Mouse (Mus musculus) CH12.LX (cell line): ENCODE measurements around the gene Ube2v1. TPM values are rescaled to one million over a fixed set of nuclear protein-coding genes. Genes with fewer than 3 reads are reported as not detected.

Source experiments
- DNase-seq: peaks from one replicate; pipeline ENCODE4 v3.0.0-alpha.2; 2013; ENCODE audit errors: extremely low read depth
- H3K27ac ChIP-seq: 2 replicates; pipeline ENCODE4 v1.5.1; 2012; ENCODE audit warnings: low read depth, mild to moderate bottlenecking, control low read depth, moderate library complexity; ENCODE audit not compliant: insufficient read depth
- H3K27me3 ChIP-seq: replicated peaks from 2 replicates; pipeline ENCODE3; 2012; ENCODE audit warnings: inconsistent platforms
- H3K36me3 ChIP-seq, 2 experiments: replicated peaks in 1 of 2; 2 replicates each; pipeline versions ENCODE3 to v1.6.1; 2012; ENCODE audit warnings: inconsistent platforms in 1 of 2, low read length in 1 of 2, mild to moderate bottlenecking in 1 of 2, mixed read lengths in 1 of 2, moderate library complexity in 1 of 2; ENCODE audit not compliant: control insufficient read depth in 1 of 2, insufficient read depth in 1 of 2
- H3K4me1 ChIP-seq, 2 experiments: 2 replicates each; pipeline ENCODE4 v1.6.1; 2012; ENCODE audit warnings: inconsistent platforms in 1 of 2, moderate library complexity in 1 of 2; ENCODE audit not compliant: insufficient read depth in 2 of 2, control insufficient read depth in 1 of 2
- H3K4me2 ChIP-seq: 2 replicates; pipeline ENCODE4 v1.6.1; 2012; ENCODE audit warnings: low read depth, mild to moderate bottlenecking, control low read depth; ENCODE audit not compliant: poor library complexity, insufficient read depth, severe bottlenecking
- H3K4me3 ChIP-seq, 3 experiments: fragments of 150-350 bp in 1 of 3; sonication (generic) in 1 of 3; replicated peaks in 1 of 3; 2 replicates each; pipeline versions ENCODE3 to v1.5.1; 2011 to 2012; ENCODE audit warnings: low read depth in 2 of 3, low read length in 2 of 3, mild to moderate bottlenecking in 2 of 3, moderate library complexity in 2 of 3, control low read depth in 1 of 3, improper control_type of control experiment in 1 of 3, inconsistent platforms in 1 of 3, mixed read lengths in 1 of 3; ENCODE audit not compliant: poor library complexity in 1 of 3
- H3K79me2 ChIP-seq: replicated peaks from 2 replicates; pipeline ENCODE4 v1.6.1; 2012; ENCODE audit warnings: mild to moderate bottlenecking, moderate library complexity; ENCODE audit not compliant: control insufficient read depth, poor library complexity, insufficient read depth, severe bottlenecking; ENCODE audit errors: extremely low read depth
- H3K9ac ChIP-seq: 2 replicates; pipeline ENCODE4 v1.6.1; 2012; ENCODE audit warnings: low read depth, mild to moderate bottlenecking, control low read depth, moderate library complexity; ENCODE audit not compliant: insufficient read depth
- H3K9me3 ChIP-seq: replicated peaks from 2 replicates; pipeline ENCODE3; 2012; ENCODE audit warnings: low read length, inconsistent platforms, mixed read lengths
- BHLHE40 ChIP-seq: IDR thresholded peaks from 2 replicates; pipeline ENCODE4 v1.6.1; 2011; ENCODE audit warnings: mild to moderate bottlenecking, low read depth, low read length, improper control_type of control experiment
- CHD2 ChIP-seq: IDR thresholded peaks from 2 replicates; pipeline ENCODE4 v1.6.1; 2011; ENCODE audit warnings: low read length, improper control_type of control experiment
- E2F4 ChIP-seq: IDR thresholded peaks from 2 replicates; pipeline ENCODE4 v1.6.1; 2011; ENCODE audit warnings: low read depth, low read length, improper control_type of control experiment; ENCODE audit not compliant: insufficient replicate concordance
- MEF2A ChIP-seq: IDR thresholded peaks from 2 replicates; pipeline ENCODE4 v1.6.1; 2014; ENCODE audit warnings: low read depth, mild to moderate bottlenecking, inconsistent platforms, low read length, improper control_type of control experiment, borderline replicate concordance
- MYC ChIP-seq: IDR thresholded peaks from 2 replicates; pipeline ENCODE4 v1.6.1; 2011; ENCODE audit warnings: low read depth, mild to moderate bottlenecking, improper control_type of control experiment, low read length
- POLR2AphosphoS2 ChIP-seq: IDR thresholded peaks from 2 replicates; pipeline ENCODE4 v1.6.1; 2011; ENCODE audit warnings: low read depth, low read length, improper control_type of control experiment
- RAD21 ChIP-seq: IDR thresholded peaks from 2 replicates; pipeline ENCODE4 v1.6.1; 2011; ENCODE audit warnings: low read depth, mild to moderate bottlenecking, low read length, improper control_type of control experiment, moderate library complexity
- SMC3 ChIP-seq: IDR thresholded peaks from 2 replicates; pipeline ENCODE4 v1.6.1; 2011; ENCODE audit warnings: low read depth, low read length, improper control_type of control experiment
- TBP ChIP-seq: conservative IDR thresholded peaks from 2 replicates; pipeline ENCODE4 v1.6.1; 2011; ENCODE audit warnings: low read depth, low read length, improper control_type of control experiment
- USF2 ChIP-seq: conservative IDR thresholded peaks from 2 replicates; pipeline ENCODE4 v1.6.1; 2011; ENCODE audit warnings: low read depth, low read length, improper control_type of control experiment
- ZMIZ1 ChIP-seq: IDR thresholded peaks from 2 replicates; pipeline ENCODE4 v1.6.1; 2012; ENCODE audit warnings: low read depth, mild to moderate bottlenecking, inconsistent platforms, low read length, improper control_type of control experiment
- dilution Hi-C: fragments of 300-500 bp; cut with MboI; formaldehyde crosslinking; loops from 2 replicates; pipeline ENCODE4 v1.14.3; 2020; ENCODE audit warnings: low sequenced_read_pairs; ENCODE audit not compliant: extremely low pct_unique_long_range_greater_than_20kb, extremely low pct_ligation_motif_present
- in situ Hi-C: fragments of 300-500 bp; cut with MboI; formaldehyde crosslinking; loops from 3 replicates; pipeline ENCODE4 v1.14.3; 2019; ENCODE audit warnings: low sequenced_read_pairs, low pct_ligation_motif_present, low pct_unique_long_range_greater_than_20kb, mixed read lengths
- polyA plus RNA-seq: library from polyadenylated mRNA; unstranded; fragments of >175 nt; gene quantifications from 2 replicates; pipeline ENCODE4 v1.2.1, GENCODE M21; 2012; ENCODE audit warnings: low read depth; ENCODE audit not compliant: insufficient read length
- total RNA-seq, 2 experiments: library from RNA; depleted of rRNA; stranded (reverse); fragments of 300-350 nt in 1 of 2; fragments of >200 nt in 1 of 2; gene quantifications; 2 replicates each; pipeline ENCODE4 v1.2.3; 2012 to 2014

Ube2v1 gene
- total and polyA plus RNA-seq, 3 experiments, result 92.8 to 184 (median 126) TPM

DNA sequence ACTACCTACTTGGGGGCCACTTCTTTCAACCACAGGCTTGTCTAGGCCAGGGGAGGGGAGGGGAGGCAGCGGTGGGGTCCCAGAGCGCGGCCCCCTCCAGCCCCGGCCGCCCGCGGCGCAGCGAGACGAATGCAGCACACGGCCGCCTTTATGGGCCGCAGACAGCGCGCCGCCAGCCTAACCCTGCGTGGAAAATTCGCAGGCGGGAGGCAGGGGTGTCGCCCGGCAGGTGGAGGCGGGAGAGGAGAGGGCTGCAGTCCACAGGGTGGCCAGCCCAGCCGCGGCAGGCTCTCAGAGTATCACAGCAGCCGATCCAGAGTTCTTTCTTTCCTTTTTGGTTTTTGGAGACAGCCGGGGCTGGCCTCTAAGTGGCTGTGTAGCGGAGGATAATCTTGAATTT, 72.5 kb downstream of the Ube2v1 start:
- Histone ChIP-seq H3K4me1 (peaks cover 26 to 57% of the 10 kb centered on the region in 2 experiments), H3K27me3 (no peaks in the 10 kb centered on the region), H3K27ac (no peak overlapping the region), H3K9ac (no peak overlapping the region), H3K79me2 (no peaks in the 10 kb centered on the region), H3K4me3 (no peak overlapping the region), H3K9me3 (peaks cover 7% of the 10 kb centered on the region), H3K4me2 (no peak overlapping the region), H3K36me3 (peaks cover 0 to 31% of the 10 kb centered on the region in 2 experiments)
- TF ChIP-seq TBP (no peak), RAD21 (no peak), MYC (no peak), USF2 (no peak), E2F4 (no peak), ZMIZ1 (no peak), MEF2A (no peak), POLR2AphosphoS2 (no peak), SMC3 (no peak), BHLHE40 (no peak), CHD2 (no peak)
- DNase-seq, result no peak
- dilution Hi-C loops, result no loop called here
- in situ Hi-C loops, result no loop called here

Other genes with a start within 250 kb of the Ube2v1 start
- gene Slc9a8, start 210.4 kb downstream of the Ube2v1 start, total RNA-seq (2012; rRNA removed), result 21.2 and 26.0 TPM in 2 replicates
- 12.9 and 14.5 TPM in 2 replicates for gene Slc9a8, start 210.4 kb downstream of the Ube2v1 start, total RNA-seq (2014; rRNA removed)
- 20.6 and 25.0 TPM in 2 replicates for gene Slc9a8, start 210.4 kb downstream of the Ube2v1 start, polyA plus RNA-seq
- gene Rnf114, start 139.4 kb downstream of the Ube2v1 start, total RNA-seq (2012; rRNA removed), result 39.2 and 50.4 TPM in 2 replicates
- gene Rnf114, start 139.4 kb downstream of the Ube2v1 start, total RNA-seq (2014; rRNA removed), result 45.3 and 45.6 TPM in 2 replicates
- gene Rnf114, start 139.4 kb downstream of the Ube2v1 start, polyA plus RNA-seq, result 37.6 and 40.8 TPM in 2 replicates
- 8.6 and 10.5 TPM in 2 replicates for gene Spata2, start 139.2 kb downstream of the Ube2v1 start, total RNA-seq (2012; rRNA removed)
- gene Spata2, start 139.2 kb downstream of the Ube2v1 start, total RNA-seq (2014; rRNA removed), result 7.2 and 9.1 TPM in 2 replicates
- 22.8 and 23.0 TPM in 2 replicates for gene Spata2, start 139.2 kb downstream of the Ube2v1 start, polyA plus RNA-seq
- 2.9 and 3.1 TPM in 2 replicates for gene Snai1, start 93.9 kb downstream of the Ube2v1 start, total RNA-seq (2012; rRNA removed)
- gene Snai1, start 93.9 kb downstream of the Ube2v1 start, total RNA-seq (2014; rRNA removed), result 1.5 and 1.6 TPM in 2 replicates
- 9.0 and 12.6 TPM in 2 replicates for gene Snai1, start 93.9 kb downstream of the Ube2v1 start, polyA plus RNA-seq
- 10.3 and 15.0 TPM in 2 replicates for gene Gm20431, start 29.4 kb upstream of the Ube2v1 start, total RNA-seq (2012; rRNA removed)
- not detected in 2 replicates for gene Gm20431, start 29.4 kb upstream of the Ube2v1 start, total RNA-seq (2014; rRNA removed)
- gene Gm20431, start 29.4 kb upstream of the Ube2v1 start, polyA plus RNA-seq, result 2.4 TPM in 1 of 2 replicates, not detected in the other
- gene Cebpb, start 56.8 kb upstream of the Ube2v1 start, total RNA-seq (2012; rRNA removed), result 2.3 and 6.2 TPM in 2 replicates
- 0.19 TPM in 1 of 2 replicates, not detected in the other for gene Cebpb, start 56.8 kb upstream of the Ube2v1 start, total RNA-seq (2014; rRNA removed)
- gene Cebpb, start 56.8 kb upstream of the Ube2v1 start, polyA plus RNA-seq, result 0.24 TPM in 1 of 2 replicates, not detected in the other
- gene Tmem189, start 57.7 kb upstream of the Ube2v1 start, total RNA-seq (2012; rRNA removed), result 30.9 and 31.0 TPM in 2 replicates
- 25.1 and 27.9 TPM in 2 replicates for gene Tmem189, start 57.7 kb upstream of the Ube2v1 start, total RNA-seq (2014; rRNA removed)
- 29.4 and 29.5 TPM in 2 replicates for gene Tmem189, start 57.7 kb upstream of the Ube2v1 start, polyA plus RNA-seq